Mouse (Mus musculus) kidney, adult 2 months (tissue): ENCODE results near the gene Kbtbd12.

Experiments
- CTCF ChIP-seq: fragments of 200-500 bp; conservative IDR thresholded peaks from 2 replicates; pipeline ENCODE4 v1.5.1; 2011; ENCODE audit warnings: low read depth, mild to moderate bottlenecking, control low read depth, low read length, moderate library complexity, mixed read lengths; ENCODE audit not compliant: insufficient read depth, insufficient read length
- POLR2A ChIP-seq: fragments of 200-500 bp; IDR thresholded peaks from one replicate; pipeline ENCODE4 v1.6.1; 2011; ENCODE audit warnings: low read depth, low read length, control low read depth

- TF ChIP-seq CTCF (no peak), POLR2A (no peak)
Observed at GRCm38 (mm10) chr6:88641346-88641920, 3.7 kb upstream of the Kbtbd12 start.
